Mouse (Mus musculus) gonadal fat pad, adult 2 months (tissue): ENCODE data around the gene P2ry2. TPM values are rescaled to one million over a fixed set of nuclear protein-coding genes. Genes with fewer than 3 reads are reported as not detected.

Experiments
- DNase-seq: peaks from one replicate; pipeline ENCODE4 v3.0.0-alpha.2; 2012; ENCODE audit warnings: low read depth
- polyA plus RNA-seq: library from polyadenylated mRNA; depleted of rRNA; stranded (reverse); fragments of >200 nt; gene quantifications from 2 replicates; pipeline ENCODE4 v1.2.3, GENCODE M21; 2012

P2ry2 gene
- polyA plus RNA-seq, 1 experiment, result 9.1 TPM

DNA sequence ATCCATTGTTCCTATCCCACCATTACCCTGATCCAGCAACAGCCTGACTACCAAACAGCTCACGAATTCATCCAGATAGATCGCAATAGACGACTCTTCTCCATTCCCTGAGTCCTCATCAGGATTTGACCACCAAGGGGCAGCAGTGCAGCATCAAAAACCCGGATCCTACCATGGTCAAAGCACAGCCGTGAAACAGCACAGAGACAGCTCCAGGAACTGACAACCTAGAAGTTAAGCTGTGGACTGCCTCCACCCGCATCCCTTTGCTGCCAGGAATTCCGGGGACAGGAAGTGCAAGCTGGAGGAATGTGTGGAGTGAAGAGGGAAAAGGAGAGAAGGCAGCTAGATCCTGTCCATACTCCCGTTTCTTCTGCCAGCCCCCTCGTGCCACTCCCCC lies 24.6 kb downstream of the P2ry2 start:
- DNase-seq, result no peak

DNA sequence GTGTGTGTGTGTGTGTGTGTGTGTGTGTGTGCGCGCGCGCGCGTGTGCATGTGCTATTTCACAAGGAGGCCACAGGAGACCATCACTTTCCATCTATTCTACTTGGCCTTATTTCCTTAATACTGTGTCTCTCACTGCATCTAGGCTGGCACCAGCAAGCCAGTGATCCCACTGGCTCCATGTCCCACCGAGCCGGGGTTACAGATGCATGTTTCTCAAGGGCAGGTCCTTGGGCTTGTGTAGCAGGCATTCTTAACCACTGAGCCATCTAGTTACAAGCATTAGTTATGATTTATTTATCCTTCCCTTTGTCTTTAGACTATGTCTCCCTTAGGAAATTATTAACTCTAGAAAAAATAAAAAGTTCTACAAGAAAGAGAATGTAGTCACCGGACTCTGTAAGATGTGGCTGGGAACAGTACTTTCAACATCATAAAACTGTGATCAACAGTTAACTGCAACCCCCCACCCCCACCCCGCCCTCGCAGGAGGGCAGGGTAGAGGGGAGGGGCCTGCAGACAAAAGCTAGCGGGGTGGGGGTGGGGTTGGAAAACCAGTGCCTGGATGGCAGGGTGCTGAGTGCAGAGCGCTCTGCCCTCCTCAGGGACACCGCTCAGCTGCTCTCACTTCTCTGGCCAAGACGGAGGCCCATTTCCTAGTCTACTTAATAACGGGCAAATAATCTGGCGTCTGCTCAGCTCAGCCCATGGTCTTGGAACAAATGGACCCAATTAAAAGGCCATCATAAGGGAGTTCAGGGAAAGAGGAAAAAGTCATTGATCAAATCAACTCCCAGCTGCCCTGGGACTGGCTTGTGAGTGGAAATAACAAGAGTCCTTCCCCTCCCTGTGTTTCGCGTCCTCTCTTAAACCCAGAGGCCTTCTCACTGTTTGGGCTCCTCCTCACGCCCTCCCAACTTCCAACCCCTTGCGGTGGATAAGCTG lies 27.9 kb downstream of the P2ry2 start:
- no peak for DNase-seq

DNA sequence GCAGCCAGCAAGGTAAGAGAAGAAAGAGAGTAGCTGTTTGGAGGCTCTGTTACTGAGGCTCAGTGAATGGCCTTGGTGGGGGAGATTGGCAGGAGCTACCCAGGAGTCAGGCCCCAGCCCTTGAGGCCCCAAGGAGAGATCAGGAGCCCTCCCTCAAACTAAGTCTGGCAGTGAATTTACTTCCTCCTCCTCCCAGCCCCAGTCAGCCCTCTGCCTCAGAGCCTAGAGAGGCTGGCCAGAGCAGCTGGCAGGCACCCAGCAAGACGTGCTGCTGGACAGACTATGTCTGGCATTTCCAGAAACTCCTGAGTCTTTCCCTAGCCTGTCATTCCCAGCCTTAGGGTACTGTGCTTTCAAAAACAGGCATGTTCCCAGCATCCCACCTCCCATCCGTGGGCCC lies 33.5 kb downstream of the P2ry2 start:
- no peak for DNase-seq

DNA sequence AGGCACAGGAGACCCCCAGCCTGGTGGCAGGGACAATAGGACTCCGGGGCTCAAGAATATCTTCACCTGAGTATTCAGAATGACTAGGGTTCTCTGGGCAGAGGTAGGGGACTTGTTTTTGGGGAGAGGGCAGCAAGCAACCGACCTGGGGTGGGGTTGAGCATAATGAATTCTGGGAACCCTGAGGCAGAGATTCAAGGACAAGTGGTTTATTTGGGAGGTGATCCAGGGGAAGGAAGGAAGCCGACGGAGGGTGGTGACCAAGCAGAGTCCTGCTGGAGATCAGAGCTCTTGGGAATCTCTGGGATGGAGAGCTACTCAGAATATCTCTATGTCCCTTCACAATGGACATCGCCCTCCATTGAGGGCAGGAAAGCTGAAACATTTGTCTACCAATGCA lies 34.5 kb downstream of the P2ry2 start:
- no peak for DNase-seq

- DNase-seq, result no peak
Observed at GRCm38 (mm10) chr7:100974135-100974903, 38.3 kb downstream of the P2ry2 start, which contains the start of gene P2ry6. TSS of gene P2ry6 (minus strand) at chr7:100974649.

DNA sequence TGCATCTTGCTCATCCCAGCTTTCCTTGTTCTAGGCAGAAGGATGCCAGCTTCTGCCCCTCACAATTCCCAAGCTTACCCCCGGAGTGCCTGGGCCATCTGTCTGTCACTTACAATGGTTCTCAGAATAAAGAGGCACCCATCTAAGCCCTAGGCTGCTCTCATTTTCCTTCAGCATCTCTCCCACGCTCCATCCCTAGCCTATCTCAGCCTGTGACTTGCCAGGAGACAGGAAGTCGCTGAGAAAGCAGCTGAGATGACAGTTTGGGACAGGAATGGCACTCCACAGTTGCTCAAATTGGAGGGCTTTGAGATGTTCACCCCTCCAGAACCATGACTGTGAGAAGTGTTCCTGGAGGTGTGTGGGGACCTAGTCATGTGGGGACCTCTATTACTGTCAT lies 39.8 kb downstream of the P2ry2 start:
- DNase-seq, result no peak

DNA sequence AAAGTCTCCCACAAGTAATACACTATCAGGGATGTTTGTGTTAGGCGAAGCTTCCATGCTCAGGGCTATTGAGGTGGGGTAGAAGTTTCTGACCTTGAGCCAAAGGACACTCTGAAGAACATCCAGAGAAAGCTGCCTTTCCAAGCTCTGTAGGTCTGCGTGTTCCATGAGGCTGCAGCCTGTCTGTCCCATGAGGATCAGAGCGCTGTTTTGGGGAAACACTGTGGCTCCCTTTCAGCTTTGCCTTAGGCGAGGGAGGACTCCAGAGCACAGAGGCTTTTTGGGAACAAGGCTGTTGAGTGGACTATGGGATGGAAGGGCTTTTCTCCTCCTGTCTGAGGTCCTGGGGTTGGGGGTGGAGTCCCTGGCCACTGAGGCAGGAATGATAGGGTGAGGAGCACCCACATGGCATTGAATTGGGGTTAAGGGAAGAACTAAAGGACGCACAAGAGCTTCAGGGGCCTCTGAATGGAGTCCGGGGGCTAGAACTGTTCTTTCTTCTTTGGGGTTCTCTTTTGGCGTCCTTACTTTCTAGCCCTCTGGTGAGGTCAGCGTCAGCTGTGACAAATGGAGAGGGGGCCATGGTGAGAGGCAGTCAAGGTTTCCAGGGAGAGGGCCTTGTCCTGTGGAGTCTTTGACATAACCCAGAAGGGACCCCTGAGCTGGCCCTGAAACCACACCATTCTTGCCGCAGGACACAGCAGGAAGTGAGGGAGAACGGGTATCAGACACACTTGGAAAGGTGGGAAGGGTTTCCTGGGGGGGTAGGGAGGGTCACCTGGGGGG lies 43.6 kb downstream of the P2ry2 start:
- DNase-seq, result no peak

GRCm38 (mm10) chr7:100968376-100968775 lies 44.3 kb downstream of the P2ry2 start:
- no peak for DNase-seq

- DNase-seq, result no peak
Observed at GRCm38 (mm10) chr7:100967850-100968249, 44.8 kb downstream of the P2ry2 start.

GRCm38 (mm10) chr7:100966014-100966413 lies 46.7 kb downstream of the P2ry2 start:
- no peak for DNase-seq

DNA sequence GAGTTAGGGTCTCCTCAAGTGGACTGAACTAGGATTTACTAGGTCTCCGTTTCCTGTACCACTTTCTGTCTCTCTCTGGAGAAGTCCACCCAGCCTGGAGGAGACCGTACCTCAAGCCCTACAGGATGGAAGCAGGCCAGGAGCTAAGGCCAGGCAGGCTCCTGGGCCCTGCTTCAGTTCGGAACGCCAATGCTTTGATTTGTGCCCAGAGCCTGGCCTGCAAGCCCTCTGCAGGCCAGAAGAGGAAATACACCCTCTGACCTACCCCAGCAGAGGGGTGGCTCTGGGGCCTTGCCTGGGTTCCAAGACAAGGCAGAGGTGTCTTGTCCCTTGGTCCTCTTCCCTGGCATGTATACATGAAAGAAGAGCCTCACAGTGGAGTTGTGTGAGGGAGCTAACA lies 47.6 kb downstream of the P2ry2 start:
- DNase-seq, result no peak

DNA sequence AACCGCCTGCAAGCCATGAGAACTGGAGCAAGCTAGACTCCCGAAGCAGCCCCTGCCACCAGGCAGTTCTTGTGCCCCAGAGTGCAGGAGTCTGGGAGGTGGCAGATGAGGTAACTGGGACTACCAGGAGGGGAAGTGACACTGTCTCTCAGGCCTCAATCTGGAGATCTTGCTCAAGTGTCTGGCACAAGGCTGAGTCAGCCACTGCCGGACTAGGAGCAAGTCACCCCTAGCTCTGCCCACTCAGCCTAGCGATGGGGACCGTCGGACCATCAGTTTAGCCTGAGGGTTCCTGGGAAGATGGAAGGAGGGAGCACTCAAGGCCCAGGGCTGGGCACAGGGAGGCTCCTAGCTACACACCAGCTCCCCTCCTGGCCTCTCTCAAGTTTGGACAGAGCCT lies 48.4 kb downstream of the P2ry2 start:
- no peak for DNase-seq

DNA sequence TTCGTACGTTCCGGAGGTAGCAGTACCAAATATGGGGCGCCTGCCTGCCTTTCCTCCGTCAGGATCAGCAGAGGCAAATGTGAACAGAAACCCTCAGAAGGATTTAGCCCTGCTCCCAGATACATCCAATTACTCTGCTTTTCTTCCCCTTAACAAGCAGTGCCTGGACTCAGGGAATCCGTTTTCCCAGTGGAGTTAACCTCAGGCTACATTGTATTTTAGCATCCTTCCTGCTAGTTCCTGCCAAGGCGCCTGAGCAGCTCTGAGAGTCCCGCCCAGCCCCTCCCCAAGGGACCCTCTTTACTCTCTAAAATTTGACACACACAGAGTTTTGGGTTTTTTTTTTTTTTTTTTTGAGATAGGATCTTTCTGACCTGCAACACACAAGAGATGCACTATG lies 49.3 kb downstream of the P2ry2 start:
- no peak for DNase-seq

- no peak for DNase-seq
Observed at GRCm38 (mm10) chr7:100961146-100961545, 51.5 kb downstream of the P2ry2 start.

DNA sequence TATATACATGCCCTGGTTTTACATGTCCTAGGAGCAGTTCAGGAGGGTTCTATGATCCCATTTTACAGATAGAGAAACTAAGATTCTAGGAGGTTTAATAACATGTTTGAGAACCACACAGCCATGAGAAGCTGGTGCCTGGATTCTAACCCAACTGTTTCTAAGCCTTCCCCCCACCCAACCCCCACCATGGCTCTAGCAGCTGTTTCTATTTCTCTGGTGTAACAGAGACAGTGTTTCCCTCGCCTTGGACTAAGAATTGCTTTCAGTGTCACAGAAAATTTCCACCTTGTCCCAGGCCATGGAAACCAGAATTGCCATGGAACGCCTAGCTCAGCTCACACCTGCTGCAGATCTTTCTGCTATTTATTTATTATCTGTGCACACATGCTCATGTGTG lies 52.2 kb downstream of the P2ry2 start:
- no peak for DNase-seq

DNA sequence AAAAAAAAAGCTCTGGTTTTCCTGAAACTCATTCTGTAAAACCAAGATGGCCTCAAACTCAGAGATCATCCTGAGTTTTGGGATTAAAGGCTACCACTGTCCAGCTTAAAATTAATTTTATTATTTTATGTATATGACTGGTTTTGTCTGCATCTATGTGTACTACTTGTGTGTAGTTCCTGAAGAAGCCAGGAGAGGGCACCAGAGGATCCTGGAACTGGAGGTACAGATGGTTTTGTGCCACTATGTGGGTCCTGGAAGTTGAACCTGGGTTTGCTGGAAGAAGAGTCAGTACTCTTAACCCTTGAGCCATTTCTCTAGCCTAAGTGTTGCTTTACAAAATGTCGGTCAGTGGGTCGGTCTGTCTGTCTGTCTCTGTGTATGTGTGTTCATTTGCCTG lies 54.2 kb downstream of the P2ry2 start:
- no peak for DNase-seq

- no peak for DNase-seq
Observed at GRCm38 (mm10) chr7:100952686-100953085, 60.0 kb downstream of the P2ry2 start.

DNA sequence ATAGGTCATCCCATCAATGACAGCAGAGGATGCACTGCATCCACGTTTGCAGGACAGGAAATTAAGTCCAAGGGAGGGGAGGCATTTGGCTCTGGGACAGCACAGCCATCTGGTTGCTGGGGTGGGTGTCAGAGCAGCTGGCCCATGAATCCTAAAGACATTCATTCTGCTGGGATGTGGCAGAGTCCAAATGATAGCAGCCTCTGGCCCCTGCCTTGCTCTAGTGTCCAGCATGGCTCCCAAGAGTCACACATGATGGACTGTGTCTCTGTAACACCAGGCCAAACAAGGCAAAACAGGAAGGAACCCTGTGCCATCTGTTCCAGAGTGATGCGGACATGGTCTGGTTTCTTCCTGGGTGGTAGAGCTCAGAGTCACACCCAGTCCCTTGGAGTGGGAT lies 60.8 kb downstream of the P2ry2 start:
- DNase-seq, result no peak

DNA sequence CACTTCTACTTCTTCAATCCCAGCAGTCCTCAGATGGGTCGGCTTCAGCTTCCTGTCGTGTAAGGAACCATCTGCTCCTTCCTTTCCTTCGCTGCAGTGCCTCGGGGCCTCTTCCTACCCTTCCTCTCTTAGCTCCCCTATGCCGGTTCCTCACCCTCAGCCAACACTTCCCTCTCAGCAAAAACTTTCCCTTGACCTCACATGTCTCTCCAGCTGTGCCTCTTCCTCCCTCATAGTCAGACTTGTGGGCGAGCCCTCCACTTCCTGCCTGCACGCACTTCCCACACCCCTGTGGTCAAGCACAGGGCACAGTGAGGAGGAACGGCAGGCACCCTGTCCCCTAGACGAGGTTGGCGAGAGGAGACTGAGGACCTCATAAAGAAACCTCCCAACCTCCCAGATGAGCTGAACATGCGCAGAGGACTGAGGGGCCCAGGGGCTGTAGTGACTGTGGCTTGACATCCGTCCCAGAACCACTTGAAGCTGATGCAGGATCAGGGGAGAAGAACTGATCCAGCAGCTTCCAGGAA lies 62.1 kb downstream of the P2ry2 start:
- DNase-seq, result no peak

- no peak for DNase-seq
Observed at GRCm38 (mm10) chr7:100950031-100950430, 62.6 kb downstream of the P2ry2 start.
